Mouse (Mus musculus) midbrain, embryonic 14.5 days (tissue): ENCODE data around the gene Ccl25. TPM values are rescaled to one million over a fixed set of nuclear protein-coding genes. Genes with fewer than 3 reads are reported as not detected.
"Not testable (repeated sequence)": the region's sequence is repeated elsewhere in the genome, so short reads cannot be mapped to it uniquely, and the experiment has no call there.

Experiments
- ATAC-seq: fragments of 200-750 bp; cut with Nextera tagmentation; 2 replicates; pipeline ENCODE4 v1.8.0; 2017; ENCODE audit warnings: moderate number of reproducible peaks, moderate library complexity; ENCODE audit not compliant: low FRiP score, low TSS enrichment
- DNase-seq: peaks from one replicate; pipeline ENCODE4 v3.0.0-alpha.2; 2015
- H3K27ac ChIP-seq: fragments of 300-500 bp; sonication (generic); replicated peaks from 2 replicates; pipeline ENCODE4 v1.5.1; 2014; ENCODE audit warnings: mild to moderate bottlenecking, low read depth, low read length, moderate library complexity
- H3K27me3 ChIP-seq: fragments of 300-500 bp; sonication (generic); 2 replicates; pipeline ENCODE4 v1.6.1; 2014; ENCODE audit warnings: low read length, control low read depth, mixed read lengths; ENCODE audit not compliant: control insufficient read depth, insufficient read depth
- H3K36me3 ChIP-seq: fragments of 300-500 bp; sonication (generic); 2 replicates; pipeline ENCODE4 v1.6.1; 2014; ENCODE audit warnings: low read length, control low read depth; ENCODE audit not compliant: control insufficient read depth, insufficient read depth
- H3K4me1 ChIP-seq: fragments of 300-500 bp; sonication (generic); 2 replicates; pipeline ENCODE4 v1.6.1; 2014; ENCODE audit warnings: mild to moderate bottlenecking, antibody characterized with exemption, low read length, control low read depth; ENCODE audit not compliant: control insufficient read depth, insufficient read depth
- H3K4me2 ChIP-seq: fragments of 300-500 bp; sonication (generic); 2 replicates; pipeline ENCODE4 v1.6.1; 2014; ENCODE audit warnings: mild to moderate bottlenecking, low read length, moderate library complexity
- H3K4me3 ChIP-seq: fragments of 300-500 bp; sonication (generic); replicated peaks from 2 replicates; pipeline ENCODE4 v1.5.1; 2014; ENCODE audit warnings: low read depth, low read length
- H3K9ac ChIP-seq: fragments of 300-500 bp; sonication (generic); replicated peaks from 2 replicates; pipeline ENCODE4 v1.6.1; 2014; ENCODE audit warnings: mild to moderate bottlenecking, low read length, moderate library complexity
- H3K9me3 ChIP-seq: fragments of 300-500 bp; sonication (generic); 2 replicates; pipeline ENCODE4 v1.6.1; 2016; ENCODE audit warnings: low read length, control low read depth, mixed read lengths; ENCODE audit not compliant: control insufficient read depth
- WGBS: fragments of 180-500 bp; shearing (Covaris S2); extraction: QIAGEN DNeasy Blood & Tissue Kit; methylation state at CpG from one replicate; pipeline ENCODE4 v1.1.7; 2014; 5-methylcytosine and 5-hydroxymethylcytosine counted together
- polyA plus RNA-seq: library from polyadenylated mRNA; unstranded; fragments of >200 nt; fragmentation: Nextera tagmentation; extraction: Ambion mirVana; gene quantifications from 2 replicates; pipeline ENCODE4 v1.2.1, GENCODE M21; 2014

Gene Ccl25
- polyA plus RNA-seq, 1 experiment from 2014 or later: 17.0 TPM

DNA sequence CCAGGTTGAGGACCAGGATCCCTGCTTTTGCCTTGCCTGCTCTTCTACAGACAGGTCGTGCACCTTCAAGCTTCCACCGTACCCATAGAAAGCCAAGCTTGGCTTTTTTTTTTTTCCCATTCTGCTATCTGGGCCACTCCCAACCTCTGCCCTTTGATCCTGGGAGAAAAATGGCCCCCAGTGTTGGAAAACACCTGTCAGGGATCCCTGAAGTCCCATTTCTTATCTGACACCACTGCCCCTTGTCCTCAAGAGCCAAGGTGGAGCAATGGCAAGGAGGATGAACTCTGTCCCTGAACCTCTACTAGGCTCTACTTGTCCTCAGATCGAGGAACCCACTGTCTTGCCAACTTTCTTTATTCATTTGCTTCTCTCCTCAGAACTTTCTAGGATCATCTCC is 25.6 kb downstream of the Ccl25 start:
- WGBS: 85% methylated on average over 3 of the region's 3 CpGs
- Histone ChIP-seq H3K9me3 (no peaks in the 10 kb centered on the region), H3K4me2 (no peak overlapping the region), H3K36me3 (no peaks in the 10 kb centered on the region), H3K4me1 (no peaks in the 10 kb centered on the region), H3K9ac (no peak overlapping the region), H3K4me3 (no peak overlapping the region), H3K27me3 (no peaks in the 10 kb centered on the region), H3K27ac (no peak overlapping the region)
- ATAC-seq: no peak
- DNase-seq: no peak

DNA sequence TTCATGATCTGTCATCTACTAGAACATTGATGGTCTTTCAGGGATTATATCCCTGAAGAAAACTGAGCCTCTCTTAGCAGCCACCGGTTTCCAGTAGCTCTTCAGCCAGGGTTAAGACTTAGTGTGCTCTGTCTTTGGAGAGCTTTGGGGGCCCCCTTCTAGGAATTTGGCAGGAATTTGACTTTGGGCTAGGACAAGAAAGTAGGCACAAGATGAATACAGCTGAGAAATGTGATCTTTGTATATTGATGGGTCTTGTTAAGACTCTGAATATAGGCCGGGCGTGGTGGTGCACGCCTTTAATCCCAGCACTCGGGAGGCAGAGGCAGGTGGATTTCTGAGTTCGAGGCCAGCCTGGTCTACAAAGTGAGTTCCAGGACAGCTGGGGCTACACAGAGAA is 27.6 kb downstream of the Ccl25 start:
- not testable (repeated sequence) for DNase-seq, ATAC-seq, H3K4me1 ChIP-seq, H3K27me3 ChIP-seq, H3K4me2 ChIP-seq, H3K9ac ChIP-seq, H3K36me3 ChIP-seq, H3K9me3 ChIP-seq, H3K27ac ChIP-seq, H3K4me3 ChIP-seq
- WGBS: 94% methylated on average over 6 of the region's 6 CpGs

DNA sequence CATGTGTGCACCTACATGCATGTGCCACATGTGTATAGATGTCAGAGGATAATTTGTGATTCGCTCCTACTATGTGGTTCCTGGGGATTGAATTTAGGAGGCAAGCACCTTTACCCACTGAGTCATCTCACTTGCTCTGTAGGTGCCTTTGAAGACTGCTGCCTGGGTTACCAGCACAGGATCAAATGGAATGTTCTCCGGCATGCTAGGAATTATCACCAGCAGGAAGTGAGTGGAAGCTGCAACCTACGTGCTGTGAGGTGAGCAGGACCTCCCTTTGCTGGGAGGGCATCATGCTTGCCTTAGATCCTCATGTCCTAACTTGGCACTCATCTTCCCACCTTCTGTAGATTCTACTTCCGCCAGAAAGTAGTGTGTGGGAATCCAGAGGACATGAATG is 28.7 kb downstream of the Ccl25 start:
- H3K27ac ChIP-seq: no peak overlapping the region
- H3K4me1 ChIP-seq: no peaks in the 10 kb centered on the region
- H3K36me3 ChIP-seq: no peaks in the 10 kb centered on the region
- no peak overlapping the region for H3K4me2 ChIP-seq
- H3K9ac ChIP-seq: no peak overlapping the region
- ATAC-seq: no peak
- no peaks in the 10 kb centered on the region for H3K27me3 ChIP-seq
- H3K9me3 ChIP-seq: no peaks in the 10 kb centered on the region
- 80% methylated on average over 4 of the region's 4 CpGs for WGBS
- no peak overlapping the region for H3K4me3 ChIP-seq
- DNase-seq: no peak

GRCm38 (mm10) chr8:4354516-4354915 is 29.5 kb downstream of the Ccl25 start:
- WGBS: 83% methylated on average over 1 of the region's 1 CpGs
- ATAC-seq (no peak), DNase-seq (no peak)
- H3K4me1 ChIP-seq: no peaks in the 10 kb centered on the region
- no peaks in the 10 kb centered on the region for H3K27me3 ChIP-seq
- H3K9ac ChIP-seq: no peak overlapping the region
- H3K36me3 ChIP-seq: no peaks in the 10 kb centered on the region
- no peak overlapping the region for H3K4me3 ChIP-seq
- no peak overlapping the region for H3K27ac ChIP-seq
- H3K4me2 ChIP-seq: no peak overlapping the region
- H3K9me3 ChIP-seq: no peaks in the 10 kb centered on the region

DNA sequence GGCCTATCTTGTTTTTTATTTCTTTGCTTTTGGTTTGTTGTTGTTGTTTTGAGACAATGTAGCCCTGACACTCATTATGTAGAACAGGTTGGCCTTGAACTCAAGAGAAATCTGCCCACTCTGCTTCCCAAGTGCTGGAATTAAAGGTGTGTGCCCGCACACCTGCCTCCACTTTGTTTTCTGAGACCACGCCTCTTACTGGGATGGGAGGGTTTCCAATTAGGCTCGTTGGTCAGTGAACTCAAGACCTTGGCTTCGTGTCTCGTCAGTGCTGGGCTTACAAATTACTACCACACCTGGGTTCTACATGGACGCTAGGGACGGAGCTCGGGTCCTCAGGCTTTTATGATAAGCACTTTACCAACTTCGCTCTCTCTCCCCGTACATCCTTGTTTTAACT is 30.4 kb downstream of the Ccl25 start:
- Histone ChIP-seq H3K4me3 (no peak overlapping the region), H3K4me1 (no peaks in the 10 kb centered on the region), H3K4me2 (no peak overlapping the region), H3K27me3 (no peaks in the 10 kb centered on the region), H3K9ac (no peak overlapping the region), H3K9me3 (no peaks in the 10 kb centered on the region), H3K36me3 (no peaks in the 10 kb centered on the region), H3K27ac (no peak overlapping the region)
- ATAC-seq (no peak), DNase-seq (no peak)
- WGBS: 94% methylated on average over 10 of the region's 10 CpGs

DNA sequence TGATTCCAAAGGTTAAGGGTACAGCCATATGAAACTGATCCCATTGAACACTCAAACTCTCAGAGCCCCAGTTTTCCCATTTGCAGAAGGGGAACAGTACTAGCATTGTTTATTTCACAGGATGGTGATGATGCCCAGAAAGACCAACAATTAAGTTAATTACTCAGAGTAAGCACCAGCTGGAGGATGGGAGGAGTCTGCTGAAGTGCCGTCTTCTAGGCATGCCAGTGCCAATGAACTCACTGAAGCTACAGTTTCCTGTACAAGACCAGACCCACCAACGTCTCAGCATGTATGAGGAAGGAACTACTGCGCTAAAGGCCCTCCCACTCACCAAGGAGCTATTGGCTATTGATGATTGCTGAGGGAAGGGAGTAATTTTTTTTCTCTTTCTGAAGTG is 34.4 kb downstream of the Ccl25 start:
- H3K4me3 ChIP-seq: no peak overlapping the region
- no peak overlapping the region for H3K27ac ChIP-seq
- no peaks in the 10 kb centered on the region for H3K4me1 ChIP-seq
- H3K27me3 ChIP-seq: no peaks in the 10 kb centered on the region
- no peaks in the 10 kb centered on the region for H3K36me3 ChIP-seq
- no peak overlapping the region for H3K9ac ChIP-seq
- WGBS: 84% methylated on average over 3 of the region's 3 CpGs
- DNase-seq (no peak), ATAC-seq (no peak)
- H3K4me2 ChIP-seq: no peak overlapping the region
- H3K9me3 ChIP-seq: no peaks in the 10 kb centered on the region

DNA sequence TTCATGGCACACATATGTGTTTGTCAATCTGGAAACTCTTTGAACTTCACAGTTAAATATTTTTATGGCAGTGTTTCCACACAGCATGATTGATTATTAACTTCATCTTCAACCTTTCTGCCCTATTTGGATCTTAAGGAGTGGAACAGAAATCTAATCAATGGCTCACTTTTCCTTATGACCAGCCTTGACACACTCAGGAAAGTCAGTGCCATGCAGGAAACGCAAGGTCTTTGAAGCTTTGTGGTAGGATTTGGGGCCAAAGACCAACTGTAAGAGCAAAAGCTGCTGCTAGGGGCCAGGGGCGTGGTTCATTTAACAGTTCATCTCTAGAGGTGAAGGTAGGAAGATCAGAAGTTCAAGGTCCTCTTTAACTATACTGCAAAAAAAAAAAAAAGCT is 35.9 kb downstream of the Ccl25 start:
- WGBS: 78% methylated on average over 2 of the region's 2 CpGs
- Histone ChIP-seq H3K4me2 (no peak overlapping the region), H3K9me3 (no peaks in the 10 kb centered on the region), H3K36me3 (no peaks in the 10 kb centered on the region), H3K4me1 (no peaks in the 10 kb centered on the region), H3K27ac (no peak overlapping the region), H3K9ac (no peak overlapping the region), H3K4me3 (no peak overlapping the region), H3K27me3 (no peaks in the 10 kb centered on the region)
- ATAC-seq (no peak), DNase-seq (no peak)

DNA sequence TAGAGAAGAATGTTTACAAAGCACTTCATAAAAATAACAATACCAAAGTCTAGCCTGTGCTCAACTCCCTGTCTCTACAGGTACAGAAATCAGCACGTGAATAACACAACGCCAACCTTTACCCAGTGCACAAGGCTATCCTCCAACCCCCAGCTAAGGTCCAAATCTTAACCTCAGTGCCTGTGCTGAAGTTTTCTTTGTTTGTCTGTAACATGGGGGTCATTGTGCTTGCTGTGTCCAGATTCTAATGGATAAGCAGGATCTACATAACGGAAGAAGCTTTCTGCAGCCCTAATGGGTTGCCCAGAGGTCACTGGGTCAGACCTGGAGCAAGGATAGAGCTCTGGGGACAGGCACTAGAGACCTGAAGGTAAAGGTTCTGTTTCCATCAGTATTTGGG is 41.2 kb downstream of the Ccl25 start:
- H3K27ac ChIP-seq: no peak overlapping the region
- H3K27me3 ChIP-seq: no peaks in the 10 kb centered on the region
- DNase-seq (no peak), ATAC-seq (no peak)
- H3K4me3 ChIP-seq: no peak overlapping the region
- H3K36me3 ChIP-seq: no peaks in the 10 kb centered on the region
- no peaks in the 10 kb centered on the region for H3K4me1 ChIP-seq
- no peaks in the 10 kb centered on the region for H3K9me3 ChIP-seq
- H3K4me2 ChIP-seq: no peak overlapping the region
- no peak overlapping the region for H3K9ac ChIP-seq
- WGBS: 91% methylated on average over 3 of the region's 3 CpGs

DNA sequence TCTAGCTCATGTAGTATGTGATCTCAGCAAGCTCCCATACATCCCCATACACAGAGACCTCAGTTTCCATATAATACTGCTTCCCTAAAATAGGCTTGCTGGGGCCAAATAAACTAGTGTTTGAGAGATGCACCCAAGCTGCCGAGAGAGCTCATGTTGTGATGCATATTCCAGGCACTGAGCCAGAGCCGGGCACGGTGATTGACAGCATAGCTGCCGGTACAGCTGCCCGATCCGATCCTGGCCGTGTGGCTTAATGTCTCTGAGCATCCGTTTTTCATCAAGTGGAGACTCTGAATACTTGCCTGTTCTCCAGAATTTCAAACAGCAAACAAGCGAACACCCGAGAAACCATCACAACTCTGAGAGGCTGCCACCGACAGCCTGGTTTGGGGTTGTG is 42.8 kb downstream of the Ccl25 start:
- no peak overlapping the region for H3K4me2 ChIP-seq
- no peak overlapping the region for H3K9ac ChIP-seq
- ATAC-seq (no peak), DNase-seq (peak; percentile 34)
- H3K9me3 ChIP-seq: no peaks in the 10 kb centered on the region
- H3K27me3 ChIP-seq: no peaks in the 10 kb centered on the region
- H3K4me1 ChIP-seq: no peaks in the 10 kb centered on the region
- H3K4me3 ChIP-seq: no peak overlapping the region
- H3K27ac ChIP-seq: no peak overlapping the region
- 74% methylated on average over 11 of the region's 11 CpGs for WGBS
- H3K36me3 ChIP-seq: no peaks in the 10 kb centered on the region
